Mouse (Mus musculus) spleen, postnatal 0 days (tissue): ENCODE data around the gene Pdcd2. TPM values are rescaled to one million over a fixed set of nuclear protein-coding genes. Genes with fewer than 3 reads are reported as not detected.

Source experiments
- polyA plus RNA-seq: library from polyadenylated mRNA; unstranded; fragments of >200 nt; fragmentation: Nextera tagmentation; extraction: Ambion mirVana; gene quantifications from 2 replicates; pipeline ENCODE4 v1.2.1, GENCODE M21; 2015

Pdcd2 gene
- 32.1 and 38.0 TPM in 2 replicates for polyA plus RNA-seq

DNA sequence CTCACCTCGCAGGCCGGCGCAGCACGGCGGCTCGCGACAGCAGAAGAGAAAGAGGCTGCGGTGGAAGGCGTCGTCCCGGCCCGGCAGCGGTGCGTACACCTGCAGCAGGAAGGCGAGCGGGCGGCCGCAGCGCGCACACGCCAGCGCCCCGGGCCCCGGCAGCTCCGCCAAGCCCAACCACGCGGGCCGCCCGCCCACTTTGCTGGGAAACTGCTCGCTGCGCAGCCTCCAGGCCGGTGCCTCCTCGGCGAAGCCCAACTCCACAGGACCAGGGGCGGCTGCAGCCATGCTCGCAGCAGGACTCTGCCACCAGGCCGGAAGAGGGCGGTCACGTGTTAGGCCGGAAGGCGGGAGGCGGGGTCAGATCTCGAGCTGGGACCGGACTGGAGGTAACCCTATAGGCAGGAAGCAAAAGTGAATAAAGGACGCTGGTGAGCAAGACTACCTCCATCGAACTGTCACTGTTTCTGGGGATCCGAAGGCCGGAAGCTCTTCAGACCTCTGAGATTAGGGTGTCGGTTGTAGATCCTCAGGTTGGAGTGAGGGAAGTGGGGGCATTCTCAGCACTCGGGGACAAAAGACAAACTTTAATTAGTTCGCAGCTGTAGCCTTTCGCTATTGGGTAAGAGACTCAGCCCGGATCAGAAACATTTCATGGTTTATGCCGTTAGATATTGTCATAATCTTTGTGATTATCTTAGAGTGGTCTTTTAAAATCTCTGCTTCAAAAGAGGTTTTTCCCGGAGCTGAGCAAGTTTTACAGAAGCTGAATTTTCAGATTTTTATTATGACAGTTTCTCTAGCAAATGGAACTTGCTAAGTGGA lies at the start of gene Pdcd2:
Pdcd2 (minus strand) TSS at position 316 of the 825 bp plus-strand sequence.

DNA sequence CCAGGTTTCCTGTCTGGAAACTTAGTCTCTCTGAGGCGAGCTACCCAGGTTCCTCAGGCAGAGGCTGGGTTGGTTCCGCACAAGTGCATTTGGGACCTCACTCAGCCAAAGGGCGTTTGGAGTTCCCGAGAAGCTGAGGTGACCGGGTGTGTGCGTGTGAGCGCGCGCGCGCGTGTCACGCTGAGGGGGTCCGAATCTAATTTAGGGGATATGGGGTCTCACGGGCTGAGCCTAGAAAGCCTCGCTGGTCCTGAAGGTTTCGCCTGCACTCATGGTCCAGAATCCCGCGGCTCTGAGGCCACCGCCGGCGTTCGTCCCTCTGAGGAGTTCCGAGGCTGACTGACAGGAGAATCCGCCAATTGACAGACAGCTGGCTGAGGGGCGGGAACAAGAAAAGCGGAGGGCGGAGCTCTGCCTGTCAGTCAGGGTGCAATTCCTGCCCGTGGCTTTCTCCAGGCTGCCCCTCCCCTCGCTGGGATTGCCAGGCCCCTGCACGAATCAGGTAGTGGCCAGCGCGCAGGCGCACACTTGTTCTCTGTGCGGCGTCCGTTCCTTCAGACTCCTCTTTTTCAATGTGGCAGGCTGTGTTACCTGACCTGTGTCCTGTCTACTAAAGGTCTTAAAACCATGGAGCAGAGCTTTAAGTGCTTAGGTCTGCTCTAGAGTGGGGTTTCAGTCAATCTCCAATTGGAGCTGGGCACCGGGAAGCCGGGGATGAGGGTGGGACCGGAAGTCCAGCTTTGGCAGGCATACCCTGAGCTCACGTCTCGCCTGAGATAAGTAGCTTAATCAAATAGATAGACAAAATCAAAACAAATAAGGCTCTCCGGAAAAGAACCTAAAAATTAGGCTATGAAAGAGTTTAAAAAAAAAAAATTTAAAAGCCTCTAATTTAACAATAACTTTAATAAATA lies 37.2 kb upstream of the Pdcd2 start, which contains the start of gene Prdm9:
Prdm9 (minus strand) TSS at position 341 of the 914 bp plus-strand sequence.

DNA sequence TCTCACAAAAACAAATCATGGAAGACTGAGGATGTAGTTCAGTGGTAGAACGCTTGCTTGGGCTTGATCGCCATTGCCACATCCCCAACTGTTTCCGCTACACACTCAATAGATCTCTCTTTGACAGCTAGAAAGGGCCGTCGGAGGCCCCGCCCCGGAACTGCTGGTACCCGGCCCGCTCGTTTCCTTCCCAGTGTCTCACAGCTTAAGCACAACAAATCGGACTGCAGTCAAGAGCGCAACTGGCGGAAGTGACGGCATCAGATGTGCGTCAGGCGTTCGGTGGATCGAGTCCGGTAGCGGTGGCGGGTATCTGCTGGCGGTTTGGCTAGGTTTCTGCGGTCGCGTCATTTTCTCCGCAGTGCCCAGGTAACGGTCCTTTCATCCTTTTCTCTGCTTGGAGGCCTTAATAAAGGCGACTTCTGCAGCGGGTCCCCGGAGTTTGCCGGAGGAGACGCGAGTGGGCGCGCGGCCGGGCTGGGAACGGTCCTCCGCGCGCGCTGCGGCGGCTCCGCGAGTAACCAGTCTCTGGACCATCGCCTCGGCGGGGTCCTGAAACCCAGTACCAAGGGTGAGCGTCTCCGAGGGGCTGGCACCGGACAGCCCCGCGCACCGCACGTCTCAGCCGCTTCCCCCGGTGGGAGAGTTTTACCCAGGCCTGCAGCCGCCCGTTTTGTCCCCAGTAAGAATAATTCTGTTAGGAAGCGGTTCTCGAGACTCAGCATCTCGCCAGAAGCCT lies 27.3 kb downstream of the Pdcd2 start, which contains the start of the genes Psmb1 and Tbp:
Psmb1 (minus strand) TSS at position 96 of the 739 bp plus-strand sequence.
Tbp (plus strand) TSS at position 233 of the 739 bp plus-strand sequence.

Other genes starting within 250 kb of the Pdcd2 start
- 4.0 and 4.3 TPM in 2 replicates for gene Dll1, start 150.4 kb downstream of the Pdcd2 start, polyA plus RNA-seq
- gene Fam120b, start 131.1 kb downstream of the Pdcd2 start, polyA plus RNA-seq = 5.6 and 7.9 TPM in 2 replicates
- 193 and 197 TPM in 2 replicates for gene Psmb1, start 27.6 kb downstream of the Pdcd2 start, polyA plus RNA-seq
- gene Tbp, start 27.4 kb downstream of the Pdcd2 start, polyA plus RNA-seq = 28.6 and 29.3 TPM in 2 replicates
- 0.76 and 0.96 TPM in 2 replicates for gene Prdm9, start 37.1 kb upstream of the Pdcd2 start, polyA plus RNA-seq
- gene Chd1, start 177.7 kb upstream of the Pdcd2 start, polyA plus RNA-seq = 19.0 and 22.1 TPM in 2 replicates